Mouse (Mus musculus) spleen, postnatal 14 days (tissue): ENCODE measurements at regions not wholly inside any gene's neighbourhood (a gene's known extent, or its start where the extent isn't known, plus 50 kb on each side); places are given as distances from the start of the nearest gene placed in this dataset.
A peak's percentile ranks its signal among the peaks of the same experiment; 100 is the strongest.

Experiments
- DNase-seq, 2 experiments: peaks; one replicate each; pipeline ENCODE4 v3.0.0; 2021 to 2022; ENCODE audit warnings: low spot score in 2 of 2

DNA sequence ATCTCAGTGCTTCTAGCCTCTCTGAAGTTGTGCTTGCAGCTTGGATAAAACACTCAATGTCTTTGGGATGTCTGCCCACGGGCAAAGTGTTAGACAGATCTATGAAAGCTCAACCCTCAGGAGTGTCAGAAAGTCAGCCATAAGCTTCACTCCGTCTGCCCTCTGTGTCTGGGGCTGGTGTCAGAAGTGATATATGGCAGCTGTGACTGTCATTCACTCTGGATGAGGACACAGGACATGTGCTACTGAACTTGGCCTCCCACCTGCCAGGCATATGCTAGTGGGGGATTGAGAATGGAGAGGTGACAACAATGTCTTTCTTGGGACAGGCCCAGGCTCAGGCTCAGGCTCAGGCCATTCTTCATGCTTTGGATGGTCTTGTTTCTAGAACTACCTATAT, 366.7 kb downstream of the Eipr1 start:
- DNase-seq, result no peak

DNA sequence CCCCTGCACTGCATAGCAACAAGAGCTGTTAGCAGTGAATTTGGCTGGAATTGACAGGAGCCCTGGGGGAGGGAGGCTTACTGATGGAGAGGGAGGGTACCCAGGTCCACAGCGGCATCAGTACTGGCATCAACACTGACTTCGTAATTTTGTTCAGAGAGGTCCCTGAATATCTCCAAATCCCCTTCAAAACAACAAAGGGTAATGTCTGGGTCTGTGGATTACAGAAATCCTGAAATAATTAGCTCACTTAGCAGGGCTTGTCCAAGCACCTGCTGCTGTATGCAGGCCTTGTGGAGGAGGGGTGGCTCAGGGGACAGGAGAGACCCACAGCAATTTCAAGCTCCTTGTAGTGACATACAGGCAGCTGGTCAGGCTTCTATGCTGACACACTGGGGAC, 369.6 kb downstream of the Eipr1 start:
- no peak for DNase-seq

DNA sequence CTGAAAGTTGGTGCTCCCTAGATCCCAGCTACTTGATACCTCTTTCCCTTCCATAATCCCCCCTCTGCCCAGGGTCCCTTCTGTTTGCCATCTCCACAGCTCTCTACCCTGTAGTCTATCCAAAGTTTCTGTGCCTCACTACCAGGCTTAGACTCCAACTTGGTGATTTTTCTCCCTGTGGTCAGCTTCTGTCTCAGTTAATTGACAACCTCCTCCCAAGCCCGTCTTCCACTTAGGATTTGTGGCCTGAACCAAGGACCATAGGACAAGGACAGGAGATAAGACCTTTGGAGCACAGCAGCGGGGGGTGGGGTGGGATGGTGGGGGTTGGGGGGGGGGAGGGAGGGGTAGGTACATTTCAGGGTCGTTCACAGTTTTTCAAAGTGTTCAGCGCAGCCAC, 371.3 kb downstream of the Eipr1 start:
- no peak for DNase-seq

DNA sequence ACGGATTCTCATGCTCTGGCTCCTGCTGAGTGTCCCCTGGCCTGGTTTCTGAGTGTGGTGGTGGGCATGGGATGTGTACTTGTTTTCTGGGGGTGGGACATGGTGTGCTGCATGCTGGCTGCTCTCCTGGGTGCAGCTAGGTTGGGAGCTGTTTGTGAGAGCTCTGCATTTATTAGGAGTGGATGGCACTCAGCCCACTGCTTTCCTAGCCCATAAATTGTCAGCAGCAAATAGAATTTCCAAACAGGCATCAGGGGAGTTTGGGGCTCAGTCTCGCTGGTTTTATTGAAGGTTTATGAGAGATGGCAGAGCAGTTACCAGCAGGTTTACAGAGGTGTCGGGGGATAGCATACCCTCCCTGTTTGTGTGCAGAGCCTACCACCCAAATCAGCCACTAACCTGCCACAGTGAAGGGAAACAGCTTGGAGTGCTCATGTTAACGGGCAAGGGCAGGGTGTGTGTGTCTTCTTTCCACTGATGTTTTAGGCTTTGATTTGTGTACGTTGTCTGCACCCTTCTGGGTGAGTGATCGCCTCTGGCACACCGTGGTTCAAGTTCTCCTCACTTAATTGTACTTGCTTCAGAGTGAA, 372.6 kb downstream of the Eipr1 start:
- DNase-seq, result no peak

DNA sequence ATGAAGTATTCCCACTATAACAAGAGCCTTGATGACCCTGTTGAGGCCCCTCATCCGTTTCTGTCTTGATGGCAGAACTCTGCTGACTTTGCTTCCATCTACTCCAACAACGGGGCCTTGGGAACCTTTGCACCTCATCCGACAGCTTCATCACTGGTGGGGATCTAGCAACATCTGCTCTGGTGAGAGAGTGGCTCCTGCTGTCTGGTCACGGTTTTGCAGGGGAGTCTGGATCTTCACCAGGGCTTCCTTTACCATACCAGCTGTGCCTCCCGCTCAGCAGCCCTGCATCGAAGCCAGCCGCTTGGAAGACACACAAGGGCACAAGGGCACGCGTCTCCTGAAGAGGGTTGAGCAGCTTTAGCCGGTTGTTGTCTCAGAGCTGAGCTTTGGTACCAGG, 377.2 kb downstream of the Eipr1 start:
- DNase-seq, result peak in 1 of 2 experiments; percentile 3

DNA sequence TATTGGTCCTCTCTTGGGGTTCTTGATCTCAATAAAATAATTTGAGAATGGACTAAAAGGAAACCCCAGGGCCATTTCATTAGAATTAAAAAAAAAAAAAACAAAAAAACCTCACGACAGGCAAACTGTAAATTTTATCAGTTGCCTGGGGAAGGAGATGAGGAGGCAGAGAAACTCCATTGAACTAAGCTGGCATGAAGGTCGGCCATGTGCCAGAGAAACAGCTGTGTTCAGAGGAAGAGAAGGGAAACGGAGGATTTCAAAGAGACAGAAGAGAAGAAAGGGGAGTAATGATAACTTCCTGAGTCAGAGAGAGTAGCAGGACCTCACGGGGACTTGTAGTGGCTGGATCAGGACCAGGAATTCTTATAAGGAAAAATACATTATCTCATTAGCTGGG, 377.7 kb downstream of the Eipr1 start:
- DNase-seq, result no peak

DNA sequence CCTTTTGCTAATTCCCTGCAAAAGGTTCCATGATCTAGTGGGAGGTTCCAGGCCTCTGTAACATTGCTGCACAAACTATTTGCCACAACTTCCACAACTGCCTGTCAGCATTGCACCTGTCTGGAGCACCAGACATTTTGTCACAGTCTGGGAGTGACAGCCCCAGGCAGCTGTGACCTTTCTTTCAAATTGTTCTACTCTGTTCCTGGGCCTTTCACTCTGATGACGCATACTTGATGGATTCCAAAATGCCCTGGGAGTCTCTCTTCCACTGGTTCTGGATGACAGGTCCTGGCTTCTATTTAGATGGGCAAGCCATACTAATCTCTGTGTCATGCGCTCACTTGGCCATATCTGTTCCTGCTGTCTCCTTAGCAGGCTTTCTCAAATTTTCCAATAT, 382.7 kb downstream of the Eipr1 start:
- no peak for DNase-seq

DNA sequence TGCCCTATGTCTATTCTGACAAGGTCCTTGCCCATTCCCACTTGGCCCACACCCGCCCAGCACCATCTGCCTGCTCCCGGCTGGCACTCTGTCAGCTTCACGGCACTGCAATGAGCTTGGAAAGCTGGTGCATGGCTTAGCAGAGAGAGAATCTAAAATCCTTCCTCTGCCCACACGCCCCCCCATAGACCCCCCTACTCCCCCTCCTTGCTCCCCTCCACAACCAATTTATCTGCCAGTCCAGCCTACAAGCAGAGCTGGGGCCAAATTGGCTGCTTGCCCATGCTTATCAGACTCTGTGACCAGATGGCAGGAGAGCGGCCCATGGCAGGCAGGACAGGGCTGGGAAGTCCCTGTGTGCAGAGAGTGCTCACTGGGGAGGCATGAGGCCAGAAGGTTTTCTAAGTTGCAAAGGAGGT, 385.3 kb downstream of the Eipr1 start:
- no peak for DNase-seq

DNA sequence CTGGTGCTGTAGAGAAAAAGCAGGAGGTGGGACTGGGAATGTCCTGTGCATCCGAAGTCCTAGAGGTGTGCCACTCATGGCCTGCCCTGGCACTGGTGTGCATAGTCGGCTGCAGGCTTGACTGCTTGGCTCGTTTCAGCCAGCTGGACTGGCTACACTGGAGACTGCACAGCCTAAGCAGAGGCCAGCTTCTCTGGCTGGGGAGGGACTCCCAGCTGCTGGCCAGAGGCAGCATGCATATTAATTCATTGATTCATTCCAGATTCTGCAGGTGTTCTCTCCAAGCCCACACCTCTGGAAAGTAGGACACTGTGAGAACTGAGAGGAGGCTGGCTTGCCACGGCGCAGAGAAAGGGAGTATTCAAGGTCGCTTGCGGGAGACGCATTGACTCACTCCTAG, 385.9 kb downstream of the Eipr1 start:
- DNase-seq, result no peak

DNA sequence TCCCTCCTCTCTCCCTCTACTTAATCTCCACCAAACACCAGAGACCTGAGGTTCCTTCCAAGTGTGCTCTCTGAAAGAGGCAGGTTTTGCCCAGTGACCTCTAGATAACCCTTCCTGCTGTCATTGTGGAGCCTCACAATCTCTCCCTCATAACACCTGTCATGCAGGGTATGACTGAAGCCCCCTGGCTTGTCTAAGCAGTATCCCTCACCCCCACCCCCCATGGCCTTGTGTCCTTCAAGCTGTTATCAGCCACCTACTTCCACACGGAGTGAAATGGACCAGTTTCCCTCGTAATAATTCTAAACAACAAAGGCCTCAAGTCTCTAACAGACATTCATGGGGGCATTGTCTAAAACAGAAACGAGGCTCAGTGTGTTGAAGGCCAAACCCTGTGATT, 387.6 kb upstream of the Myt1l start:
- DNase-seq, result no peak

DNA sequence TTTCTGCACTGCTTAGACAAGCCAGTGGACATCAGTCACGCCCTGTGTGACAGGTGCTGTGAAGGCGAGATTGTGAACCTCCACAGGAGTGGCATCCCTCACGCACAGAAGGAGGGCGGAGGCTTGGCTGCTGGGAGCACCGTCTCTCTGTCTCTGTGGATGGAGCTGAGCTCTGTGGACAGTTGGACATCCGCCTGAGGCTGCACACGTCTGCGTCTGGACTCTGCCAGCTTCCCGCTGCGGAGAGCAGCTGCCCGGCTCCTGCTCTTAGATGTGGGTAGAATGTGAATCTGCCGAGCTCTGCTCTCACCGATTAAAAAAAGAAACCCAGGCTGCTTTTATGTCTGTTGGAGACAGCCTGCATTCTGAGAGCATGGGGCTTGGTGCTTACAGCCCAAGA, 387.1 kb upstream of the Myt1l start:
- no peak for DNase-seq

DNA sequence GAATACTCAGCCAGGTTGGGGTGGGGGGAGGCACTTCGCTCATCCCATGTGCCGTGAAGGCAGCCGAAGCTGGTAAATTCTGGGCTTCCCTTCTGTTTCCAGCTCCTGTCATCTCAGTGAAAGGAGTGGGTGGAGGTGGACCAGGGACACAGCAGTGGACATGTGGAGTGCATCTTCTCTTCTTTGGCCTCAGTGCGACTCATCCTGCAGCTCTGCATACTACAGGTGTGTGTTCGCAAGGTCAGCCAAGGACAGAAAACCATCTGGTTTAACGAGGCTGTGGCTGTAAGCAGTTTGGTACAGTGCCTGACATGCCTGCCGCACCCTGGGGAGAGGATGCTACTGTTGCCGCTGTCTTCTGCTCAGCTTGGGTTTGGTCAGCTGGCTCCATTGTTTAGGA, 386.3 kb upstream of the Myt1l start:
- no peak for DNase-seq

DNA sequence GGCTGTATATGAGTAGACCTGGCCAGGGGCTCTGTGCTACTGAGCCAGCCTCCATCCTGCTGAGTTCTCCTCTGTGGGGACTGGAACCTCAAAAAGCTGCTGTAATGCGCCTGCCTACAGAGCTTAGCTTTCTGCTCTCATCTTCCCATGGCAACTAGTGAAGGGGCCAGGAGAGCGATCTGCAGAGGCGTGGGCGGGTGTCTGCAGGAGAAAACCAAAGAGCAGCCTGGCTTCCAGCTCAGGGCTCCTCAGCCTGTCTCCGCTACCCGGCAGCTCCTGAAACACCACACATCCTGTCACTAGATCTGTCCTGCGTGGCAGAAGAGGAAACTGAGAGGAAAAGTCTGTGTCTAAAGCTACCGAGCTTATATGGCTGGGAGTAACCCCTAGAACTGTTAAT, 384.9 kb upstream of the Myt1l start:
- no peak for DNase-seq

DNA sequence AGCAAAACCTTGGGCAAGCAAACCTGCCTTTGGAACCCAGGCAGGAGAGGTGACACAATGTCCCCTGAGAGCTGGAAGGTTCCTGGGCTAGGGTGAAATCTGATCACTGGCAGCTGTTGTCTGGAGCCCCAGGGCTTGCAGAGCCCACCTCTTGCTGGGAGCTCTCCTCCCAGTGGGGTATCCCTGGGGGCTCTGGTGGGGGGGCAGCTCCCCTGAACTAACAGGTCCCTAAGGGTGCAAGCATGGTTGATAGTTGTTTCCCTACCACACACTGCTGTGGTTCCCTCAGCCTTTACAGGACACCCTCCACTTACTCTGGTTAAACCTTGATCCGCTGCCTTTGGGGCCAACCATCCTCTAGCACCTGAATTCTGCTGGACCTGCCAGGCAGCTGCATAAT, 367.3 kb upstream of the Myt1l start:
- no peak for DNase-seq

DNA sequence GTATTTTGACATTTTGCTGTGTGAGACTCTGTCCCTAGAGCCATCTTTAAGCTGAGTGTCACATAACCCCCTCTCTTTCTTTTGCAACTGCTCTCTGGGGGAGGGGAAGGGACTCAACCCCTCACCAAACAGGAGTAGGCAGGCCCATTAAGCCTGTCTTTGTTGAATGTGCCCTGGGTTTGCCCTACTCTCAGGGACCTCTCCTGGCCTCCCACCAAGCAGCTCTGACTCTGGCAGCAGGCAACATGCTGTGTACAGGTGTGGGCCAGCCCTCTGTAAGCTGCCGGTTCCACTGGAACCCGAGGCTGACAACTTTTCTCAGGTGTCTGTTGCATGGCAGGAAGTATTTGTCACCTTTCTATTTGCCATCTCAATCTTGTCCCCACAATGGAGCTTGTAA, 366.6 kb upstream of the Myt1l start:
- DNase-seq, result no peak

DNA sequence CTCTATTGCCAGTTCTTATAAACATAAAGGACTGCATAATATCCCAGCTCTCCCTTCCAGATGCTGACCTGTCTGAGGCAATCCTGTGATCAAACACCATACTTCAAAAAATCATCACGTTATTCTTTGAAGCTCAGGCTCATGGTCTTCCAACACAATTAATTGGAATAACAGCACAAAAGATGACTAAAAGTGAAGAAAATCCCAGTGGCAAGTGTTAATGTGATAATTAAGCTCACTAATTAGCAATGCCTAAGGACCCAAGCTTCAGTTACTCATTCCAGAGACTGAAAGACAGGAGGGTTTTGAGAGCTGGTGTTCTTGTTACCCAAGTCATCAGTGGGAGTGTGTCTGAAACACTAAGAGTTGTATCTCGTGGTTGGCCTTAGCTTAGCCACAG, 363.5 kb upstream of the Myt1l start:
- no peak for DNase-seq

DNA sequence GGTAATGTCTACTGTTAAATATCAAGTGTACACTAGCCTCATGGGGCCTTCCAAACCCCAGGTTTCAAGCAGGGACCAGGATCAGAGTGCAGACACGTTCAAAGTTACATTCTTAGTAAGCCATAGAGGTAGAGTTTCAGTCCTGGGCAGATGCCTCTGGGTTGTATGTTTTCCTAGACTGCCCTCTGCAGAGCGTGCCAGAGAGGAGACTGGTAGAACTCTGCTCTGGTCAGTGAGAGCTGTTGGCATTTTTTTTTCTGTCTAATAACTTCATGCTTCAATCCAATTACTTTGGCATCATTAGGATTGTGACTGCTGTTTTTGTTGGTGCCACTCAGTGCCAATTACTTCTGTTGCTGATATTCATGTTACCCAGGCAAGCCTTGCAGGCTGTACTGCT, 361.9 kb upstream of the Myt1l start:
- no peak for DNase-seq

DNA sequence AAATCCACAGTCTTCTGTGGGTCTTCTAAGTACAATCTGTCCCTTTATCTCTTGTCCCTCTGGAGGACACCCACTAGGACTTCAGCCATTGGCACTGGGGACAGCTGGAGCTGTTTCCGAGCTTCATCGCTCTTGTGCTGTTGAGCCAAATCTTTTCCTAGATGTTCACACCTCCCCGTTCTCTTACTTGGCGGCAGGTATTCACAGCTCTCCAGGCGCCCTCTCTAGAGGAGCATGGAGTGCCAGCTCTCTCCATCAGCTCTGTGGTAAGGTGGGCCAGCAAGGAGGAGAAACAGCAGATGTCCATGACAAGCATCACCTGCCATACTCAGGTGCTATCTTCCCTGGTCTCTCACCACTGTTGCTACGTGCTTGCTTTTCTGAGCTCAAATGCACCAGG, 360.3 kb upstream of the Myt1l start:
- DNase-seq, result no peak

DNA sequence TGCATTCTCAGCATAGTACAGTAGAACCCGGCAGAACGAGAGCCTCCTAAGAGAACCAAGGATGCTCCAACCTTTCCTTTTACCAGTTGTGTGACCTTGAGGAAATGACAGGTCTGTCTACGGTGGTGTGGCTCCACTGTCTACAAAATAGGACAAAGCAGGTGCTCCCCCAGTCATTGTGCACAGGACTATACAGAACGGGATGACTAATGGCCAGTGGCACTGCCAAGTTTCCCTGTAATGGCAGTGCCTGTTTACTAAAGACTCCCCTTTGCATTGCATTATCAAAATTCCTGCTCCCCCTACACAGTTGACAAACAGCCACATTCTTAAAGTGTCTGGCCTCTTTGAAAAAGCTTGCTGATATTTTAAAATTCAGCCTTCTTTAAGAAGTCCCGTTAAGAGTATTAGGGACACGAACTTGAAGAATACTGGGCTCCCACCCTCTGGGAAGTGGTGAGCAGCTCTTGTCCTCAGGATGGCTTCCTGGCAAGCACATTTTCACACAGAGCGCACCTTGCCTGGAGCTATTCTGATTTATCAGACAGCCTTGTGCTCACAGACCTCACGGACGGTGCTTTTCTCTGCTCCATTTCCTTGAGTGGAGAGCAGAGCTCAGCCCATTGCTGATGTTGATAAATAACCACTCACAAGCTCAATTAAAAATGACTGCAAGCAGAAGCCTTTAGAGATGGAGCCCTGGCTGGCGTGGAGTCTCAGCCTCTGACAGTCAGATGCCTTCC, 352.3 kb upstream of the Myt1l start:
- DNase-seq, result no peak

DNA sequence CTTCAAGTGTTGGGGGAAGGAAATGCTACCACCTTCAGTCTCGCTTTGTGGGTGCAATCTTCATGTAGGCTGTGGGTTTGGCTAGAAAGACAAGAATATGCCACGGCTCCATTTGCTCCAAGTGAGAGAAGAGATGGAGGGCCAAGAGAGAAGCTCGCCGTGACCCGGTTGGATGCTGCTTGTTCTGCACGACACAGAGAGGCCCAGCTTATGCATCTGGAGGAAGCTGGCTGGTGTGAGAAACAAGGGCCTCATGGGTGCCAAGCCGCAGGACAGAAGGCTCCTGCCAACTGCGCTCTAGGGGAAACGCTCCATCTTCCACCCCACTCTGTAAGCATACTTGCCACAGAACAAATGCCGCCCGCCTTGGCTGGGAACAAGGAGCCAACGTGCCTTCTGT, 351.0 kb upstream of the Myt1l start:
- no peak for DNase-seq

DNA sequence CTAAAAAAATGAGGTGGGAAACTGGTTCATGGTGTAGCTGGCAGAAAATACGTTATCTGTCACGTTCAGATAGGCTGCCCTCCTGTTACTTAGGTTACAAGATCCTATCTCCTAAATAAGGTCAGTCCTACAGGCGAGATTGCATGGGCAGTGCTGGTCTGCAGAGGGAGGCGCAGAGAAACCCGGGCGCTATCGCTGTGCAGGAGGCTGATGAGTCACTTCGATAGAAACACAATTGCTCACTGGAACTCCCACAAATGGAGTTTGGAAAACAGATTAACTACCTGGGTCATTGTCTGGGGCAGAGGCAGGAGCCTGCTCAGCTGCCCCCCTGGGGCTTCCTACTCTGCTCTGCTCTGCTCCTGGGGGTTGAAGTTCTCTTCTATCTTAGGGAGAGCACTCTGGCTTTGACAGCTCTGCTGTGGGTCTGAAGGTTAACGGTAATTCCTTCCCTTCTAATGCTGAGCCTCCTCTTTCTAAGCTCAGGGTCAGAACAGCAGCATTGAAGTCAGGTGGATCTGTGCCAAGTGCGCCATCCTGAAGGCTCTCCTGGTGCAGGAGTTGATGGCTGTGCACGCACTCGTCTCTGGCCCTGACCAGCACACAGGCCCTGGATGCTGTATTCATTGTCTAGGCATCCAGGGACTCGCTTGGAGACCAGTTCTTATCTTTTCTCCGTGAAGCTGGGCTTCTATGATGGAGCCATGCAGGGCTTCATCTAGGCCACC, 349.9 kb upstream of the Myt1l start:
- DNase-seq, result no peak

DNA sequence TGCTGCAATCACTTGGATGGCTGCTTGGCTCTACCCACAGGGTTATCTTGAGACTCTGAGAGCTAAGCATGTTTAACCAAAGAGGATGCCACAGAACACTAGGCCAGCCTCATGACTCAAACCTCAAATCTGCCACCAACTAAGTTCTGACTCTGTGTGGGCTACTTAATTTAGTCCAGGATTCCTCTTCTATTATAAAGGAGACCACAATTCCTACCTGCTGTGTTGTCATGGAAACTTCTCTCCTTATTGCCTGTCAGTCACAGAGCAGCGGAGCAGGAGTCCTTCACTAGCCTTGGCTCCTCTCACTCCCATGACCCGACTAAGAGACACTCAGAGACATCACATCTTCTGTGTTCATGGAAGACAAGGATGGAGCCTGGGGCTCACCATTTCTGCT, 348.8 kb upstream of the Myt1l start:
- no peak for DNase-seq

DNA sequence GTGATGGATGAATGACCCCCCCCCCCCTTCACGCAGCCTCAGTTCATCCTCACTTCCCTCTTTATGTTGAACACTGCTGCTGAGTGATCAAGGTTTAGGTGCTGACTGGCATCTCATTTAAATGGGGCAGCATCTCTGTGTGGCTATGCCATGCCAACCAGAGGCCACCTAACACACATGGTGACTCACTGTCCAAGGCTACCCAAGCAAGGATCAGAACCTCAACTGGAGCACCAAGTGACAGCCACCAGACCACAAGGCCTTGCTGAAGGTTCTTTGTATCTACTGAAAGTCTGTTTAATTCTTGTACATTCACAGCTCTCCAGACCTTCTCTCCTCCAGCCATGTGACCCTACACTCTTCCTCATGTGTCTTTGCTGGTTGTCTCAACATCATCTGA, 347.6 kb upstream of the Myt1l start:
- DNase-seq, result no peak
